Mouse (Mus musculus): Measurements from ENCODE around the gene Olfr959. TPM values are rescaled to one million over a fixed set of nuclear protein-coding genes. Genes with fewer than 3 reads are reported as not detected.

Olfr959 gene
- total RNA-seq, 2 experiments from 2014 or later = not detected

Other genes starting within 250 kb of the Olfr959 start
- not detected for gene Olfr948, start 249.5 kb downstream of the Olfr959 start, total RNA-seq (2021)
- gene Olfr951, start 188.2 kb downstream of the Olfr959 start, total RNA-seq (2021) = not detected
- not detected for gene Olfr952, start 148.4 kb downstream of the Olfr959 start, total RNA-seq (2021)
- not detected for gene Olfr954, start 118.9 kb downstream of the Olfr959 start, total RNA-seq (2021)
- gene Olfr955, start 103.6 kb downstream of the Olfr959 start, total RNA-seq (2021) = not detected
- not detected for gene Olfr44, start 81.6 kb downstream of the Olfr959 start, total RNA-seq (2021)
- gene Olfr957, start 59.8 kb downstream of the Olfr959 start, total RNA-seq (2021) = not detected
- not detected for gene Olfr958, start 21.5 kb downstream of the Olfr959 start, total RNA-seq (2021)
- 1 to 10 TPM in 1 of 2 experiments, under 1 TPM in 1; 0.73 to 1.4 TPM for gene AW551984, start 28.8 kb upstream of the Olfr959 start, total RNA-seq (2021)
- gene Olfr148, start 35.1 kb upstream of the Olfr959 start, total RNA-seq (2021) = not detected
- gene Olfr960, start 45.8 kb upstream of the Olfr959 start, total RNA-seq (2021) = not detected
- gene Olfr961, start 69.5 kb upstream of the Olfr959 start, total RNA-seq (2021) = not detected
- not detected for gene Olfr963, start 91.6 kb upstream of the Olfr959 start, total RNA-seq (2021)
- gene Olfr149, start 131.5 kb upstream of the Olfr959 start, total RNA-seq (2021) = not detected
- gene Olfr965, start 135.8 kb upstream of the Olfr959 start, total RNA-seq (2021) = not detected
- gene Olfr150, start 155.4 kb upstream of the Olfr959 start, total RNA-seq (2021) = not detected
- not detected for gene Olfr967, start 170.7 kb upstream of the Olfr959 start, total RNA-seq (2021)
- gene Olfr968, start 207.7 kb upstream of the Olfr959 start, total RNA-seq (2021) = not detected
- not detected for gene Olfr969, start 215.4 kb upstream of the Olfr959 start, total RNA-seq (2021)
- gene Olfr970, start 233.3 kb upstream of the Olfr959 start, total RNA-seq (2021) = not detected

Data from heart, postnatal 14 days (tissue).